Mouse (Mus musculus) ES-E14 (cell line): ENCODE measurements at regions not wholly inside any gene's neighbourhood (a gene's known extent, or its start where the extent isn't known, plus 50 kb on each side); places are given as distances from the start of the nearest gene placed in this dataset.

Experiments
- HCFC1 ChIP-seq: IDR thresholded peaks from 2 replicates; pipeline ENCODE4 v1.6.1; 2012; ENCODE audit warnings: low read length, inconsistent platforms, borderline replicate concordance; ENCODE audit not compliant: insufficient read depth
- ZC3H11A ChIP-seq: IDR thresholded peaks from 2 replicates; pipeline ENCODE4 v1.6.1; 2012; ENCODE audit warnings: low read depth, mild to moderate bottlenecking, inconsistent platforms, low read length, borderline replicate concordance

- no peak for TF ChIP-seq ZC3H11A
- no peak for TF ChIP-seq HCFC1
Observed at GRCm38 (mm10) chr12:26543463-26543862, 74.5 kb downstream of the Cmpk2 start.
